Mouse (Mus musculus) kidney, adult 2 months (tissue): Measurements from ENCODE around the gene BC025920.

Experiments used
- CTCF ChIP-seq: fragments of 200-500 bp; conservative IDR thresholded peaks from 2 replicates; pipeline ENCODE4 v1.5.1; 2011; ENCODE audit warnings: low read depth, mild to moderate bottlenecking, control low read depth, low read length, moderate library complexity, mixed read lengths; ENCODE audit not compliant: insufficient read depth, insufficient read length
- POLR2A ChIP-seq: fragments of 200-500 bp; IDR thresholded peaks from one replicate; pipeline ENCODE4 v1.6.1; 2011; ENCODE audit warnings: low read depth, low read length, control low read depth

DNA sequence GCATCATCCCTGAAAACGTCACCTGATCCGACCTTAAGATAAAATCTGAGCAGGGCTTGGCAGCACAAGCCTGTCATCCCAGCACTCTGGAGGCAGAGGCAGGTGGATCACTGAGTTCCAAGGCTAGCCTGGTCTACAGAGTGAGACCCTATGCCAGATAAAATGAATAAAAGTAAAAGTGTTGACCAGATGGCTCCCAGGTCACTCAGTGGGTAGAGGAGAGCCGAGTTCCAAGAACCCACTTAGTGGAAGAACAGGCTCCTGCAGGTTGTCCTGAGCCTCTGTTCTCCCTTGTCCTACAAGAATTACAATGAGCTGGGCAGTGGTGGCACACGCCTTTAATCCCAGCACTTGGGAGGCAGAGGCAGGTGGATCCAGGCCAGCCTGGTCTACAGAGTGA lies 12.8 kb upstream of the BC025920 start:
- no peak for TF ChIP-seq POLR2A
- TF ChIP-seq CTCF, result no peak
